Mouse (Mus musculus): ENCODE measurements at regions not wholly inside any gene's neighbourhood (a gene's known extent, or its start where the extent isn't known, plus 50 kb on each side); places are given as distances from the start of the nearest gene placed in this dataset.
A peak's percentile ranks its signal among the peaks of the same experiment; 100 is the strongest.

DNA sequence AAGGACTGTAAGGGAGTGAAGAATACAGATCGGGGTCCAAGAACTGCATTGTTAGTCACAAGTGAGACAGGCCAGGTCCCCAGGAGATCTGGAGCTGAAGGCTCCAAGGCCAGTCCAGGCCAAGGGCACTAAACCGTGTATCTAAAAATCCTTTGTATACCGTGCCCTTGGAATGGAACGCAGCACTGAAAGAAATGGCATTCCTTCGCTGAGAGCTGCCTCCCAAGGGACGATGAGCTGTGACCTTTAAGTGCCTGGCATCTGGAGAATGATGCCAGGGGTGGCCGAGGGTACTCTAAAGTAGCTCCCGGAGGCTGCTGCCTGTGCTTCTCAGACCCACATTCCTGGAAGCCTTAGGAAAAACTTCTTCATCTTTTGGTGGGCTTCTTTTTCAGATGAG is 76.0 kb upstream of the Pkn2 start:
- Histone ChIP-seq H3K4me1 (ENCODE audit: control insufficient read depth, insufficient read depth, low read length) (no peaks in the 10 kb centered on the region), H3K36me3 (ENCODE audit: control insufficient read depth, insufficient read depth, low read length) (no peaks in the 10 kb centered on the region), H3K27me3 (replicated peaks; ENCODE audit: control insufficient read depth, insufficient read depth, low read length) (no peaks in the 10 kb centered on the region), H3K4me3 (ENCODE audit: insufficient read depth, low read depth, low read length) (no peak overlapping the region), H3K27ac (ENCODE audit: insufficient read depth, low read depth, low read length) (no peak overlapping the region)
- TF ChIP-seq CTCF (conservative IDR thresholded peaks at IDR 0.05; ENCODE audit: insufficient read depth, insufficient read length, low read depth, low read length) (no peak), POLR2A (IDR thresholded peaks at IDR 0.05; ENCODE audit: low read depth, low read length) (no peak)
- no peak for DNase-seq
- 78% methylated on average over 8 of the region's 8 CpGs for WGBS

DNA sequence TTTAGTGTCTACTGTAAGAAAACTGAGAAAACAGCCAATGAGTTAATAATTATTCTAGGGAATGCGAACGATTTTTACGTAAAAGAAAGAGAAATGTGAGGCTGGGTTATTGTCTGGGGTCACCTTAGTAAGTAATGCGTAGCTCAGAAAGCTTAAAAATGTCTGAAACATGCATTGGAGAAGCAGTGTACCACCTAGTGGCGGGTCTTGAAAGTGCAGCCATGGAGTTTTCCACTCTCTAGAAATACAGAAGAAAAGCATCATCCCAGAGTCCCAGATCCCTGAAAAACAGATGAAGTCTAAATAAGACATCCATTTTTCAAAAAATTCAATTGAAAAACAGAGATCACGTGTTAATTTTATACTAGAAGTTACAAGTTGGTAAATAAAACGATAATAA is 67.0 kb upstream of the Pkn2 start:
- WGBS, result 31% methylated on average over 7 of the region's 7 CpGs
- TF ChIP-seq CTCF (conservative IDR thresholded peaks at IDR 0.05; ENCODE audit: insufficient read depth, insufficient read length, low read depth, low read length) (peak; percentile 26; the same call in 1 of the 2 replicates), POLR2A (IDR thresholded peaks at IDR 0.05; ENCODE audit: low read depth, low read length) (no peak)
- peak; percentile 69 for DNase-seq
- Histone ChIP-seq H3K27me3 (replicated peaks; ENCODE audit: control insufficient read depth, insufficient read depth, low read length) (no peaks in the 10 kb centered on the region), H3K36me3 (ENCODE audit: control insufficient read depth, insufficient read depth, low read length) (no peaks in the 10 kb centered on the region), H3K27ac (ENCODE audit: insufficient read depth, low read depth, low read length) (no peak overlapping the region), H3K4me3 (ENCODE audit: insufficient read depth, low read depth, low read length) (no peak overlapping the region), H3K4me1 (ENCODE audit: control insufficient read depth, insufficient read depth, low read length) (no peaks in the 10 kb centered on the region)

DNA sequence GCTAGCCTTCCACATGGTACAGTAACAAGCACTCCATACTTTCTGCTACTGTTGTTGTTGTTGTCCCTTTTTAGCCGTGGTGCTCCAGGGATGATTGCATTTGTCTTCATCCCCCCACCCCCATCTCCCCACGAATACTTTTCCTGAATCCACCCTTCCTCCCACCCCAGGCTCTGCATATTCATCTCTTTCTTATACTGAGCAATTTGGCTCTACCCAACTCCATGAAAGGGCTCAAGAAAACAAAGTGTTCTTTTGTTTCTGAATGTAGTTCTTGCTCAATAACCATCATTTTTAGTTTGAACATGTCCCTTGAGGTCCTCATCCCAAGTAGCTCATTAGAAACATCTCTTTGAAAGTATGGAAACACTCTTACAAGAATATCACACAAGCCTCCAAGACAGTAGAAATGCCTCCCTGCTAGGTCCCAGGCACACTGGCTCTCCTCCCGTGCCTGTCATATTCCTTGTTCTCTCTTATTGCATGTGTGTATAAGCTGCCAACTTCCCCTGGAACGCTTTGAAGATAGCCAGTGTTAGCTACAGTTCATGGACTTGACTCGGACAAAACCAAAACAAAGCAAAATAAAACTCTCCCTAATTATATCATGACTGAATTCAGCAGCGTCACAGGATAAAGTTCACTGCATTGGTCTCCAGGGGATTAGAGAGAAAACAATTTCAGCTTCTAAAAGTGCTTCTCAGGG is 59.7 kb upstream of the Pkn2 start:
- H3K4me1 ChIP-seq (ENCODE audit: control insufficient read depth, insufficient read depth, low read length), result peaks cover 14% of the 10 kb centered on the region
- H3K4me3 ChIP-seq (ENCODE audit: insufficient read depth, low read depth, low read length), result no peak overlapping the region
- 25% methylated on average over 6 of the region's 6 CpGs for WGBS
- peak overlapping the region; percentile 63 for H3K27ac ChIP-seq (ENCODE audit: insufficient read depth, low read depth, low read length)
- H3K27me3 ChIP-seq (replicated peaks; ENCODE audit: control insufficient read depth, insufficient read depth, low read length), result no peaks in the 10 kb centered on the region
- TF ChIP-seq POLR2A (IDR thresholded peaks at IDR 0.05; ENCODE audit: low read depth, low read length) (no peak), CTCF (conservative IDR thresholded peaks at IDR 0.05; ENCODE audit: insufficient read depth, insufficient read length, low read depth, low read length) (no peak)
- peak; percentile 40 for DNase-seq
- H3K36me3 ChIP-seq (ENCODE audit: control insufficient read depth, insufficient read depth, low read length), result no peaks in the 10 kb centered on the region

DNA sequence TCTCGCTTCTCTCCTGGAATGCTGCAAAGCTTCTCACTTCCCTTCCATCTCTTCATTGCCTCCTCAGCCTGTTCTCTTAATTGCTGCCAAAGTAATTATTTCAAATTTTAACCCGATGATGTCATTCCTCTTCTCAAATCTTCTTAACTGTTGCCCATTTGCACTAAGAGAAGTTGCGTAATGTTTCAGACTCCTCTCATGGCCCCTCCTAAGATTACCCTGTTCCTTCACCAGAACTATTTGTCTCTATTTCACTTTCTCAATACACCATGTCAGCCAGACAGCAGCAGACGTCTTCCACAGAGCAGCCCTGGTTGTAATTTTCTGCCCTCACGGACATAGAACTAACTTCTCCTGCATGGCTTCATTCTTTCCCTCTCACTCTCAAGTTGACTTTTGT is 59.1 kb upstream of the Pkn2 start:
- Histone ChIP-seq H3K27ac (ENCODE audit: insufficient read depth, low read depth, low read length) (peak overlapping the region; percentile 63), H3K27me3 (replicated peaks; ENCODE audit: control insufficient read depth, insufficient read depth, low read length) (no peaks in the 10 kb centered on the region), H3K4me3 (ENCODE audit: insufficient read depth, low read depth, low read length) (no peak overlapping the region), H3K36me3 (ENCODE audit: control insufficient read depth, insufficient read depth, low read length) (no peaks in the 10 kb centered on the region), H3K4me1 (ENCODE audit: control insufficient read depth, insufficient read depth, low read length) (peaks cover 14% of the 10 kb centered on the region)
- TF ChIP-seq CTCF (conservative IDR thresholded peaks at IDR 0.05; ENCODE audit: insufficient read depth, insufficient read length, low read depth, low read length), result no peak
- TF ChIP-seq POLR2A (IDR thresholded peaks at IDR 0.05; ENCODE audit: low read depth, low read length), result no peak
- DNase-seq, result no peak
- 60% methylated on average over 5 of the region's 5 CpGs for WGBS

DNA sequence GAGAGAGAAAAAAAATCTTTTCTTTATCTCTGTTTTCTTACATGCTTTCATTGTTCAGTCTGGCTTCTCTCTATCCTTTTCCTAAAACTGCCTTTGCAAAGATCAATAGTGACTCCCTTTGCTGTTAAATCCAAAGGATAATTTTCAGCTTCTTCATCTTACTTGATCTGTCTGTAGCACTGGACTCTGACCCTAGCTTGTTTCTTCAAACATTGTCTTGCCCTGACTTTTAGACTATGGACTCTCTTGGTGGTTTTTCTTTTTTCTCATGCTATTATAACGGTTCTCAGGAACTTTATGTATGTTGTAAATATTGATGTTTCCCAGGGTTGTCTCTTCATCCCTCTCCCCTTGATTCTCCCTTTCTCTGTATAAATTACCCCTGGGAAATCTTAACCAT is 58.0 kb upstream of the Pkn2 start:
- Histone ChIP-seq H3K4me1 (ENCODE audit: control insufficient read depth, insufficient read depth, low read length) (peaks cover 14% of the 10 kb centered on the region), H3K27ac (ENCODE audit: insufficient read depth, low read depth, low read length) (no peak overlapping the region), H3K27me3 (replicated peaks; ENCODE audit: control insufficient read depth, insufficient read depth, low read length) (no peaks in the 10 kb centered on the region), H3K4me3 (ENCODE audit: insufficient read depth, low read depth, low read length) (no peak overlapping the region), H3K36me3 (ENCODE audit: control insufficient read depth, insufficient read depth, low read length) (no peaks in the 10 kb centered on the region)
- no peak for TF ChIP-seq POLR2A (IDR thresholded peaks at IDR 0.05; ENCODE audit: low read depth, low read length)
- no peak for TF ChIP-seq CTCF (conservative IDR thresholded peaks at IDR 0.05; ENCODE audit: insufficient read depth, insufficient read length, low read depth, low read length)
- WGBS, result 51% methylated on average over 1 of the region's 1 CpGs
- DNase-seq, result peak; percentile 72

DNA sequence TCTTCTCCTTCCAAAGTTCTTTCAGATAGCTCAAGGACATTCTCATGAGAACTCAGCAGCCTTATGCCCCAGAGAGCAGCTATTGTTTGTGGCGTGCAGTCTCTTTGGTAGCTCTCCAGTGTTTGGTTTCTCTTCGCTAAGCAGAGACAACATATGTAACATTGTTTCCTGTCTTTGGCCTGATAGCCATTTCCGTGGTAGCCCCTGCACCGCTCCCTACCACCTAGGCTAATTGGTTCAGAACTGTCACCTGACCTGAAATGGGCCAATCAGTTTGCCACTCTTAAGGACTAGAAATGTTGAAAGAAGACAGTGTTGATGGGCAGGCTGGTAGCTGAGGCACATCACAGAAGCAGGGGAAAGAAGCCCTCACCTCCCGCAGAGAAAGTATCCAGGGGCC is 54.1 kb upstream of the Pkn2 start:
- H3K27ac ChIP-seq (ENCODE audit: insufficient read depth, low read depth, low read length), result no peak overlapping the region
- DNase-seq, result no peak
- H3K4me3 ChIP-seq (ENCODE audit: insufficient read depth, low read depth, low read length), result no peak overlapping the region
- H3K27me3 ChIP-seq (replicated peaks; ENCODE audit: control insufficient read depth, insufficient read depth, low read length), result no peaks in the 10 kb centered on the region
- TF ChIP-seq CTCF (conservative IDR thresholded peaks at IDR 0.05; ENCODE audit: insufficient read depth, insufficient read length, low read depth, low read length) (no peak), POLR2A (IDR thresholded peaks at IDR 0.05; ENCODE audit: low read depth, low read length) (no peak)
- no peaks in the 10 kb centered on the region for H3K36me3 ChIP-seq (ENCODE audit: control insufficient read depth, insufficient read depth, low read length)
- H3K4me1 ChIP-seq (ENCODE audit: control insufficient read depth, insufficient read depth, low read length), result peaks cover 6% of the 10 kb centered on the region
- WGBS, result 62% methylated on average over 5 of the region's 5 CpGs

DNA sequence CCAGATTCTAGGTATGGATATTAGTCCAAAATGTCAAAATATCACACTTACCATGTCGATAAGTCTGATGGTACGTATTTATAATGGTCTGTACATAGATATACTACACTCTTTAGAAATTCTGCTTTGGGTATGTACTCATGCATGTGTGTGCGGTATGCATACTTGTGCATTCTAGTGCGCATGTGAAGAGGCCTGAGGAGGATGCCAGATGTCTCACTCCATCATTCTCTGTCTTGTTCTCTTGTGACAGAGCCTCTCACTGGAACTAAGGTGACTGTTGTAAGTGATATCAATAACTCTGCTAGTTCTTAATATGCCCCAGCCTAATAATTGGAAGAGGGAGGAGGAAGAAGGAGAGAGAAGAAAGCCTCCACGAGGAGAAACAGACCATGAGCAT is 52.5 kb upstream of the Pkn2 start:
- no peak for TF ChIP-seq CTCF (conservative IDR thresholded peaks at IDR 0.05; ENCODE audit: insufficient read depth, insufficient read length, low read depth, low read length)
- TF ChIP-seq POLR2A (IDR thresholded peaks at IDR 0.05; ENCODE audit: low read depth, low read length), result no peak

More for the DNA sequence above, 52.5 kb upstream of the Pkn2 start:
- 90% methylated on average over 5 of the region's 5 CpGs for WGBS
- Histone ChIP-seq H3K4me3 (ENCODE audit: insufficient read depth, low read depth, low read length) (no peak overlapping the region), H3K27ac (ENCODE audit: insufficient read depth, low read depth, low read length) (no peak overlapping the region), H3K36me3 (ENCODE audit: control insufficient read depth, insufficient read depth, low read length) (no peaks in the 10 kb centered on the region), H3K27me3 (replicated peaks; ENCODE audit: control insufficient read depth, insufficient read depth, low read length) (no peaks in the 10 kb centered on the region), H3K4me1 (ENCODE audit: control insufficient read depth, insufficient read depth, low read length) (no peaks in the 10 kb centered on the region)
- DNase-seq, result no peak

Measured in kidney, adult 2 months (tissue).